Mouse (Mus musculus): Measurements from ENCODE around the gene Cbx8. TPM values are rescaled to one million over a fixed set of nuclear protein-coding genes. Genes with fewer than 3 reads are reported as not detected.
A peak's percentile ranks its signal among the peaks of the same experiment; 100 is the strongest.

Cbx8 gene
- polyA plus RNA-seq, 2 experiments, result 6.9 to 12.6 TPM

DNA sequence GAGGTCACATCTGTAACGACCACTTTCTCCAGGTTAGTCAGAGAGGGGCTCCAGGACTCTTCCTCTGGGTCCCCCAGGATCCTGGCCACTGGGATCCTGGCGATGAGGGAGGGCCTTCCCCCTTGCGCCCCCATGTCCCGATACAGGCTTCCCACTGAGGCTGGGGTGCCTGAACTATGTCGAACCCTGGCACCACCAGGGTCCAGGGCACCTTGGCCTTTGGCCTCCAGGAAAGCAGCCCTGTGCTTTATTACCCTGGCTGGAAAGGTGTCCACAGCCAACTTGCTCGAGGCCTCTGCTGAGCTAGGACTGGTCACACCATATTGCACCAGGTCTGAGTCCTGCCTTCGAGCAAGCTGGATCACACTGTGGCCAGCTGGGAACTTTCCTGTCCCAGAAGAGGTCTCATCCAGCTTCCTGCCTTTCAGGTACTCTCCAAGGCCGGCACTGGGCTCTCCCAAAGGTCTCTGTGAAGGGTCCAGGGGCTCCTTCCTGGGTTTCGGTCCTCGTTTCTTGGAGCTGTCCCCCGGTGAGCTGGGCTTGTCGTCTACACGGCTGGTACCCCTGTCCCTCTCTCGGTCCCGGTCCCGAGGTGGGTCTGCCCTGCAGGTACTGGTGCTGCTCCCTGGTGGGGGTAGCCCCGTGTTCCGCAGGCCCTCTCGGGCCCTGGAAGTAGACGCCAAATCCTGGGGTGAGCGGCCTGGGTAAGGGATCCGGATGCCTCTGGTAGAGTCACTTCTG, 1.9 kb downstream of the Cbx8 start:
- H3K9me3 ChIP-seq (ENCODE audit: control insufficient read depth, low read length), result no peaks in the 10 kb centered on the region
- H3K27ac ChIP-seq (replicated peaks; ENCODE audit: low read depth, low read length), result no peak overlapping the region
- 37% methylated on average over 22 of the region's 22 CpGs for WGBS
- H3K4me2 ChIP-seq (replicated peaks; ENCODE audit: low read depth, low read length, severe bottlenecking), result 0 out of 2 replicates have a peak overlapping the region, but pooled peaks have one; percentile 11
- H3K9ac ChIP-seq (ENCODE audit: low read depth, low read length, severe bottlenecking), result no peak overlapping the region
- DNase-seq (ENCODE audit: low spot score), result no peak
- TF ChIP-seq POLR2A (IDR thresholded peaks at IDR 0.05; ENCODE audit: borderline replicate concordance, extremely low read depth, insufficient read depth, insufficient read length), result no peak
- no peak for ATAC-seq (ENCODE audit: low FRiP score, low read depth)
- H3K4me1 ChIP-seq (ENCODE audit: control insufficient read depth, insufficient read depth, low read length), result peaks cover 63% of the 10 kb centered on the region
- H3K4me3 ChIP-seq (replicated peaks; ENCODE audit: low read length), result no peak overlapping the region
- H3K36me3 ChIP-seq (ENCODE audit: control insufficient read depth, insufficient read depth, low read length), result peaks cover 9% of the 10 kb centered on the region
- H3K27me3 ChIP-seq (ENCODE audit: control insufficient read depth, insufficient read depth, low read length), result peaks cover 52% of the 10 kb centered on the region

GRCm38 (mm10) chr11:119037780-119038401, 2.9 kb downstream of the Cbx8 start:
- Histone ChIP-seq H3K9ac (ENCODE audit: low read depth, low read length, severe bottlenecking) (peak overlapping the region; percentile 50), H3K4me1 (ENCODE audit: control insufficient read depth, insufficient read depth, low read length) (peaks cover 55% of the 10 kb centered on the region), H3K27ac (replicated peaks; ENCODE audit: low read depth, low read length) (no peak overlapping the region), H3K9me3 (ENCODE audit: control insufficient read depth, low read length) (no peaks in the 10 kb centered on the region), H3K4me2 (replicated peaks; ENCODE audit: low read depth, low read length, severe bottlenecking) (peak overlapping the region; percentile 89), H3K27me3 (ENCODE audit: control insufficient read depth, insufficient read depth, low read length) (peaks cover 48% of the 10 kb centered on the region), H3K4me3 (replicated peaks; ENCODE audit: low read length) (peak overlapping the region; percentile 52), H3K36me3 (ENCODE audit: control insufficient read depth, insufficient read depth, low read length) (peaks cover 9% of the 10 kb centered on the region)
- 8% methylated on average over 18 of the region's 18 CpGs for WGBS
- DNase-seq (ENCODE audit: low spot score) (no peak), ATAC-seq (ENCODE audit: low FRiP score, low read depth) (no peak)
- no peak for TF ChIP-seq POLR2A (IDR thresholded peaks at IDR 0.05; ENCODE audit: borderline replicate concordance, extremely low read depth, insufficient read depth, insufficient read length)

DNA sequence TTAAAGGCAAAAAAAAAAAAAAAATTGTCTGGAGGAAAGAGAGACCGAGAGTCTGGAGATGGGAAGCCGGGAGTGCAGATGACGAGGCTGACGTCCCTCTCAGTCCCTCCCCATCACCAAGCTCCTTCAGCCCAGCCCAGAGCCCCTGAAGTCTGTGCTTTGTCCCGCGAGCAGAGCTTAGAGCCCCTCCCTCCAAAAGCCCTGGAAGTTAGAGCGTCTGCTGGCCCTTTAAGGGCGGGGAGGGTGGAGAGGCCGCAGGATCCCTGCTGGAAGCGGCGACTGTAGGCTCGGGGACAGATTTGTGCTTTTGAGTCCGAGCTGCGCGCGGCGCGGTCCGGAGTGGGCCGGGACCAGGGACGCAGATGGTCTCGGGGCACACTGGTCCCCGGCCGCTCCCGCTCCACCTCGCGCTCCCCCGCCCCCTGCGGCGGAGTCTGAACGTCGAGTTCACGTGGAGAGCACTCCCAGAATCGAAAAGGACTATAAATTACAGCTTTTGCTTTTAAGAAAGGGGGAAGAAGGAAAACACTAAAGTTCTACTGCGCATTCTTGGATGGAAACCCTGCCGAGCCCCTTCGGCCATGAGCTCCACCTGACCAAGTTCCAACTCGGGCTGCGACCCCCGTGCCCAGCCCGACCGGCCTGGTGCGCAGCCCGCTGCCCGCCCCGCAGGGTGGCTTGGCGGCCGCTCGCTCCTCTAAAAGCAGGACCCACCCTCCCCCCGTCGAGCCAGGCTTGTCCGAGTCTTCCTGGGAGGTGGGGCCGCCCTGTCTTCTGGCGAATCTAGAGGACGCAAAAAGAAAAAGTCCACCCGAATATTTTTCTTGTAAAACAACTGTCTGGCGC, 3.6 kb downstream of the Cbx8 start:
- Histone ChIP-seq H3K27me3 (ENCODE audit: control insufficient read depth, insufficient read depth, low read length) (peaks cover 48% of the 10 kb centered on the region), H3K36me3 (ENCODE audit: control insufficient read depth, insufficient read depth, low read length) (peaks cover 13% of the 10 kb centered on the region), H3K4me3 (replicated peaks; ENCODE audit: low read length) (peak overlapping the region; percentile 52), H3K4me2 (replicated peaks; ENCODE audit: low read depth, low read length, severe bottlenecking) (peak overlapping the region; percentile 89), H3K9ac (ENCODE audit: low read depth, low read length, severe bottlenecking) (peak overlapping the region; percentile 50), H3K4me1 (ENCODE audit: control insufficient read depth, insufficient read depth, low read length) (peaks cover 48% of the 10 kb centered on the region), H3K27ac (replicated peaks; ENCODE audit: low read depth, low read length) (no peak overlapping the region), H3K9me3 (ENCODE audit: control insufficient read depth, low read length) (no peaks in the 10 kb centered on the region)
- no peak for TF ChIP-seq POLR2A (IDR thresholded peaks at IDR 0.05; ENCODE audit: borderline replicate concordance, extremely low read depth, insufficient read depth, insufficient read length)
- no peak for ATAC-seq (ENCODE audit: low FRiP score, low read depth)
- WGBS, result 3% methylated on average over 57 of the region's 57 CpGs
- DNase-seq (ENCODE audit: low spot score), result no peak

DNA sequence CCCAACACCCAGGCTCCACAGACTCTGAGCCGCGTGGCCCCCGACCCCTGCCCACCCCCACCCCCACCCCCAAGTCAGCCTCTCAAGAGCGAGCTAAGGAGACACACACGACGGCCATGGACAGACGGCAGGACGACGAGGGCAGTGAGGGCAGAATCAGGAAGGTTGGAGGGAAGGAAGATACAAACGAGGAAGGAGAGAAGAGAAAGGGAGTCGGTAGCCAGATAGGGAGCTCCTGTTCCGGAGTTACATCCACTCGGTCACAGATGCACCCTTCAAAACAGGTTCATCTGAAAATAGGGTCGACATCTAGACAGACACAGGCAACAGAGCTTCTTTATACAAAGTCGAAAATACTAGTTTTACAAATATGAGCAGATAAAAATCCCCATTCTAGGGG, 4.3 kb downstream of the Cbx8 start:
- H3K4me3 ChIP-seq (replicated peaks; ENCODE audit: low read length), result no peak overlapping the region; the same call in 1 of the 2 replicates
- H3K9ac ChIP-seq (ENCODE audit: low read depth, low read length, severe bottlenecking), result no peak overlapping the region
- no peaks in the 10 kb centered on the region for H3K9me3 ChIP-seq (ENCODE audit: control insufficient read depth, low read length)
- H3K4me2 ChIP-seq (replicated peaks; ENCODE audit: low read depth, low read length, severe bottlenecking), result peak overlapping the region; percentile 89
- 10% methylated on average over 15 of the region's 15 CpGs for WGBS
- H3K27ac ChIP-seq (replicated peaks; ENCODE audit: low read depth, low read length), result no peak overlapping the region
- ATAC-seq (ENCODE audit: low FRiP score, low read depth) (no peak), DNase-seq (ENCODE audit: low spot score) (no peak)
- peaks cover 44% of the 10 kb centered on the region for H3K27me3 ChIP-seq (ENCODE audit: control insufficient read depth, insufficient read depth, low read length)
- H3K36me3 ChIP-seq (ENCODE audit: control insufficient read depth, insufficient read depth, low read length), result peaks cover 17% of the 10 kb centered on the region
- no peak for TF ChIP-seq POLR2A (IDR thresholded peaks at IDR 0.05; ENCODE audit: borderline replicate concordance, extremely low read depth, insufficient read depth, insufficient read length)
- peaks cover 41% of the 10 kb centered on the region for H3K4me1 ChIP-seq (ENCODE audit: control insufficient read depth, insufficient read depth, low read length)

- Histone ChIP-seq H3K36me3 (ENCODE audit: control insufficient read depth, insufficient read depth, low read length) (peaks cover 21% of the 10 kb centered on the region), H3K9ac (ENCODE audit: low read depth, low read length, severe bottlenecking) (no peak overlapping the region), H3K9me3 (ENCODE audit: control insufficient read depth, low read length) (no peaks in the 10 kb centered on the region), H3K4me3 (replicated peaks; ENCODE audit: low read length) (peak overlapping the region; percentile 13; the same call in 1 of the 2 replicates), H3K4me1 (ENCODE audit: control insufficient read depth, insufficient read depth, low read length) (peaks cover 40% of the 10 kb centered on the region), H3K4me2 (replicated peaks; ENCODE audit: low read depth, low read length, severe bottlenecking) (no peak overlapping the region), H3K27ac (replicated peaks; ENCODE audit: low read depth, low read length) (no peak overlapping the region), H3K27me3 (ENCODE audit: control insufficient read depth, insufficient read depth, low read length) (peaks cover 43% of the 10 kb centered on the region)
- ATAC-seq (ENCODE audit: low FRiP score, low read depth) (no peak), DNase-seq (ENCODE audit: low spot score) (no peak)
- 8% methylated on average over 21 of the region's 21 CpGs for WGBS
- no peak for TF ChIP-seq POLR2A (IDR thresholded peaks at IDR 0.05; ENCODE audit: borderline replicate concordance, extremely low read depth, insufficient read depth, insufficient read length)
Observed at GRCm38 (mm10) chr11:119035686-119036165, 5.0 kb downstream of the Cbx8 start.

Data from limb, embryonic 14.5 days (tissue).